Mouse (Mus musculus) lung, postnatal 0 days (tissue): ENCODE results near the gene Irf2.

ENCODE experiments used
- CTCF ChIP-seq: IDR thresholded peaks from 2 replicates; pipeline ENCODE4 v1.5.1; 2016; ENCODE audit warnings: antibody characterized with exemption, mild to moderate bottlenecking
- EP300 ChIP-seq: IDR thresholded peaks from 2 replicates; pipeline ENCODE4 v1.6.1; 2016; ENCODE audit warnings: antibody characterized with exemption, mild to moderate bottlenecking, control low read depth

- no peak for TF ChIP-seq EP300
- no peak for TF ChIP-seq CTCF
These were observed 143.2 kb downstream of the Irf2 start for GRCm38 (mm10) chr8:46882743-46883142.
